Mouse (Mus musculus) left cerebral cortex, postnatal 36 days (tissue): ENCODE data around the gene Mllt1. TPM values are rescaled to one million over a fixed set of nuclear protein-coding genes. Genes with fewer than 3 reads are reported as not detected.
A peak's percentile ranks its signal among the peaks of the same experiment; 100 is the strongest.

Experiments
- DNase-seq, 2 experiments: peaks; one replicate each; pipeline ENCODE4 v3.0.0; 2021 to 2022; ENCODE audit warnings: low spot score in 2 of 2, mixed read lengths in 1 of 2
- intact Hi-C: fragments of 180-260 bp; cut with DNase I; formaldehyde crosslinking; loops from one replicate; pipeline ENCODE4 v1.15.1; 2025
- total RNA-seq, 2 experiments: library from RNA; stranded (reverse); gene quantifications; 2 replicates each; pipeline ENCODE4 v1.2.3; 2021

Mllt1 gene
- total RNA-seq = 10 to 100 TPM; 69.3 to 82.4 TPM

DNA sequence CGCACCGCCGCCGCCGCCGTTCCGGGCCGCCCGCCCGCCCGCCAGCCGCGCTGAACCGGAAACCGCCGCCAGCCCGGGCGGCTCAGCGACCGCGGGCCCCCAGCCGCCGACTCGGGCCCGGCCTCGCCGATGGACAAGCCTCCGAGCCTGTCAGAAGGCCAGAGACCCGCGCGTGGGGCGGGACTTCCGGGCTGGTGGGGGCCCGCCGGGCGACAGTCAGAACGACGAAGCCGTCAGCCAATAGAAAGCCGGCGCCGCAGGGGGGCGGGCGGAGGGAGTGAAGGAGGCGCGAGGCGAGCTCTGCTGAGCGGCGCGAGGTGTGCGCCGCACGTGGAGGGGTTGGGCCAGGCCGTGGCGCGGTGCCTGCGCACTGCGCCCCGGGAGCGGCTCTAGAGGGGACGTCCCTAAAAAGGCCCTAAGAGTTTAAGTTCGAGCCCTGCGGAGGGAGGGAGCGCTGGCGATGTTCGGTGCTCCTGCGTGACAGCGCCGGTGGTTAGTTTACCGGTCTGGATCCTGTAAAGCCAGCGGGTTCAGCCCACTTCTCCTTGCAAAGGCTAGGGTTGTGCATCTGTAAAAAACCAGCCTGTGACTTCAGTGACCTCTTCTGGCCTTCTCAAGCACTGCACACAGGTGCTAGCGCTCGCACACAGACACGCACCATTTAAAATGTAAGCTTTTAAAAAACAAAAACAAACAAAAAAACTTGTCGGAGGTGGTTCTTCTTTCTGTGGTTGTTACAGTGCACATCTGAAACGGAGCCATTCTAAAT, at the start of gene Mllt1:
Mllt1 (minus strand) TSS at position 53 of the 769 bp plus-strand sequence.
- intact Hi-C loops = loop anchor here (5.0 kb wide), 1 partner anchor 38 kb away; no protein-coding TSS in a partner anchor

DNA sequence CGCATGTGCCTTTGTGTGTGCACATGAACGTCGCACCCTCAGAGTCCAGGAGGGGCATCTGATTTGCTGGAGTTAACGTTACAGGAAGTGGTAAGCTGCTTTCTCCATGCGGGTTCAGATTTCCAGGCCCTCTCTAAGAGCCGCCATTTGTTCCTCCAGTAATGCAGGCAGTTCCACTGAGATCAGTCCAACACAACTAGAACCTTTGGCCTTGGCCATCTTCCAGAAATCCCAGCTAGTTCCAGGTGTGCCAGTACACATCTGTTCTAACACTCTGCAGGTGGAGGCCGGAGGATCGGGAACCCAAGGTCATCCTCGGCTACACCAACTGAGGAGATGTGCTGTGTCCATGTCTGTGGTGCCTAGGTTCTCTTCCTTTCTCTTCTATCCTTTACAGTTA, 49.7 kb upstream of the Mllt1 start:
- intact Hi-C loops = loop anchor here (10.0 kb wide), 1 partner anchor 180 kb away; no protein-coding TSS in a partner anchor
- no peak for DNase-seq

More for the DNA sequence above, at the start of gene Mllt1:
- peak; percentile 99 to 100 for DNase-seq

DNA sequence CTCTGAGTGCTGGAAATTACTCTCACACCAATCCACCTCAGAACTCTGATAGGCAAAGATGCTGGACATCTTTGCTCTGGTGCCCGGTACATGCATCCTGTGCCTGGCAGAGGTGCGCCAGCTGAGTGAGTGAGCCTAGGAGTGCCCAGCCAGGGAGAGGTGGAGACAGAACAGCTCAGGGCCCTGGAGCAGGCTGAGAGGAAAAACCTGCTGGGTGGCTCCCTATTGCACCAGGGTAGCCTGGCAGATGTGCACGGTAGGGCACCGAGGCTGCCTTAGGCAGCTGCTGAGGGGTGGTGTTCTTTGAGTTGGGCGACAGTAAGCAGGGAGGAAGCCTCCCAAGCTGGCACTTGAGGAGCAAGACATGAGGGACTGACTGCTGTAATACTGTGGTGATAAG, 46.8 kb upstream of the Mllt1 start, which contains the start of gene Acer1:
Acer1 (minus strand) TSS at position 114 of the 400 bp plus-strand sequence.
- no peak for DNase-seq
- intact Hi-C loops = loop anchor here (10.0 kb wide), 1 partner anchor 177 kb away; no protein-coding TSS in a partner anchor

DNA sequence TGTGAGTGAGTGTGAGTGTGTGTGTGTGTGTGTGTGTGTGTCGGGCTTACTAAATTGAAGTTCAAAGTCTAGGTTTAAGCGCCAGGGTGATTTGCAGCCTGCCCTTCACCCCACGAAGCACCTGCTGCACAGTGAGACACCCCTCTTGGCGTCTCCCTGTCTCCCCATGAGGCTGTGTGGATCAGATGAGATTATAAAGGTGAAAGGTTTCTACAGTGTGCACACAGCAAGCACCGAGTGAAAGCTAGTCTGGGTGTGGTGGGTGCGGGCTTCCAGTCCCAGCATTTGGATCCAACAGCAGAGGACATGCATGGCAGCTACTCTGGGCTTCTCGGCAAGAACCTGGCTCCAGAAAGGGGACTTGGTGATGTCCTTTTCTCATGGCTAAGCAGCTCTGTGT, 45.8 kb upstream of the Mllt1 start:
- intact Hi-C loops = loop anchor here (10.0 kb wide), 1 partner anchor 176 kb away; no protein-coding TSS in a partner anchor
- DNase-seq = no peak

DNA sequence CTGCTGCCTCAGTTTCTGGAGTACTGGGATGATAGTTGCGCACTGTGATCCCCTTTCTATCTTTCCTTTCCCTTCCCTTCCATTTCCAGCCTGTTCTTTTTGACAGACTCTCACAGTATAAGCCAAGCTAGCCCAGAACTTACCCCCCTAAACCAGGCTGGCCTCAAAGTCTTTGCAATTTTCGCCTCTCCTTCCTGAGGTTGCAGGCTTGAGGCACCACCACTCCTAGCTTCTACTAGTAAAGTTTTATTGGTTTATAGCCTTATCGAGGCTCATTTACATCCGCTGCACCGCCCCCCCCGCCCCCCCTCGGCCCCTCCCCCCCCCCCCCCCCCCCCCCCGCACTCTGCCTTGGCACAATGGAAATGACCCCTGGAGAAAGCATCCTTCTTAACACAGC, 44.3 kb upstream of the Mllt1 start:
- intact Hi-C loops = no loop called here
- no peak for DNase-seq

DNA sequence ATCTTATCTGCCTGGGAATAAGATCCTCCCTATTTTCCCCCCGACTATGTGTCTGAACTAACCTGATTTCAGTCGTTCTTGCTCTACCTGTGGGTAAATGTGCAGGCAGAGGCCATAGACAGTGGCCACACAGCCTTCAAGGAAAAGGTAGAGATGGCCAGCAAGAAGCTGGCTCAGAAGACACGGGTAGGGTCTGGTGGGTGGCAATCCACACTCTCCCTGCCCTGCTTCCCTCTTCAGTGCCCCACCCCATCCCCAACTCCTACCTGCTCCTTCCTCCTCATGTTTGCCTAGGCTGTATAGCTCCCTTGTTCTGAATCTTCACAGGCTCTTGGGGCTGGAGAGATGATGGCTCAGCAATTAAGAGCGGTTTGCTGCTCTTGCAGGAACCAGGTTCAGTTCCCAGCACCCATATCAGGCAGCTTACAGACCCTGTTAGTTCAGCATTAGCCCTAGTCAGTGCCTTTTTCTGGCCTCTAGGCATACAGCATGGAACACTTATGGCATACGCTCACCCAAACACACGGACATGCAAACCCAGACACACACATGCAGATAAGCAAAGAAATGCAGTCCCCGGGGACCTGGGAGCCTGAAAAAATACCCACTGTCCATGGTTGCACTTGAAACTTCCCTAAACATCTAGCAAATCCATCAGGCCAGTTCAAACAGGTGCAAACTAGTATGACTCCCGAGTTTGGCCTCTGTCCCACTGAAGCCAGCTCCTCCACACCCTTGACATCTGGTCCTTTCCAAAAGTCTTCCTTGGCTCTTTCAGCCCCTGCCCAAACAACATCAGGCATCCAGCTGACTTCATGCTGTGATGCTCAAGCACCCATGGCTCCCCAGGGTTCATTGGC, 41.5 kb upstream of the Mllt1 start:
- intact Hi-C loops = no loop called here
- DNase-seq = no peak

DNA sequence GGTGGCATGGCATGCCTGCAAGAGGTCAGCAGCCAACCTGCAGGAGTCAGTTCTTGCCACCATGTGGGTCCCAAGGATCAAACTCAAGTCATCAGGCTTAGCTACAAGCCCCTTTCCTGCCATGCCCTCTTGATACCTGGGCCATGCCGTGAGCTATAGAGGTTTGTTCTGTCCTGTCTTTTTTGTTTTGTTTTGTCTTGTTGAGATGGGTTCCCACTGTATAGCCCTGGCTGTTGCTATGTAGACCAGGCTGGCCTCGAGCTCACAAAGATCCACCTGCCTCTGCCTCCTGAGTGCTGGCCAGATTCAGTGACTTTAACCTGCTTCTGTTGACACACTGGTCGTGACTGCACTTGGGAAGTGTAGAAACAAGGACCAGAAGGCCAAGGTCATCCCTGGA, 40.2 kb upstream of the Mllt1 start:
- intact Hi-C loops = no loop called here
- DNase-seq = no peak

DNA sequence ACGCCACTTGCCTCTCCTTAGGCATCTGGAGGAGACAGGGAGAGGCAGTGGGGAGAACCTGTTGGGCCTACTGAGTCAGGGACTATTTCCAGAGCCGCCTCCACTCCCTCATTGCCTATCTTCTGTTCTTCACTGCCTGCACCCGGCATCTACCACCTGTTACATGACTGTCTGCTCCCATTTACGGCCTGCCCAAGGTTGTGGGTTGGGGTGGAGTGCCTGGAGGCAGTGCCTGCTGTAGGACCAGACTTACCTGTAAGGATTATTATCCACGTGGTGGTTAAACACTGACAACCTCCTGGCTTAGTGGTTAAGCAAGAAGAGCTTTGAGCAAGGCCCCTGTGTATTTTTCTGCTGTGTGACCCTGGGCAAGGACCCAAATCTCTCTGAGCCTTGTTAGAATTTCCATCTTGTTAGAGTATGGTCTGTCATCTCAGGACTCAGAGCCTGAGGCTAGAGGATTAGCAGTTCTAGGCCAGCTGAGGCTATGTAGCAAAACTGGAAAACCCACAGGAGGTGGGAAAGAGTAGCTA, 39.6 kb upstream of the Mllt1 start:
- intact Hi-C loops = no loop called here
- no peak for DNase-seq

DNA sequence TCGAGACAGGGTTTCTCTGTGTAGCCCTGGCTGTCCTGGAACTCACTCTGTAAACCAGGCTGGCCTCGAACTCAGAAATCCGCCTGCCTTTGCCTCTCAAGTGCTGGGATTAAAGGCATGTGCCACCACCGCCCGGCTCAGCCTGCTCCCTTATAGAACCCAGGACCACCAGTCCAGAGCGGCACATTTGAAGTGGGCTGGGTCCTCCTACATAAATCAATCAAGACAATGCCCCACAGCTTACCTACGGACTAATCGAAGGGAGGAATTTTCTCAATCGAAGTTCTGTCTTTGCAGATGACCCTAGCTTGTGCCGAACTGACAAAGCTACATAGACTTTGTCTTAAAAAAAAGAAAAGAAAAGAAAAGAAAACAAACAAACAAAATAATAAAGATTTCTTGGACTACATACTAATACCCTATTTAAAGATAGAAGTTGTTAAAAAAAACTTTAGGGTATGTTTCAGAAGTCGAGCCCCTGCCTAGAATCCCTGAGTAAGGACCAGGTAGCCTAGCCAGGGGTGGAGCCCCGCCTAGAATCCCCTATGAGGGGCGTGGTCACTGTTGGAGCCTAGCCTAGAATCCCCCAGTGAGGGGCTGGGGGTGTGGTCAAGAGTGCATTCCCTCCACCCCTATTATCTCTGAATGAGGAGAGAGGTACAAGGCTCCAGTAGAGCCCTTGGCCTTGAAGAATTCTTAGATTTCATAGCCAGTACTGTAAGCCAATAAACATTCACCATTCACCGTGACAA, 38.9 kb upstream of the Mllt1 start:
- intact Hi-C loops = no loop called here
- DNase-seq = no peak

DNA sequence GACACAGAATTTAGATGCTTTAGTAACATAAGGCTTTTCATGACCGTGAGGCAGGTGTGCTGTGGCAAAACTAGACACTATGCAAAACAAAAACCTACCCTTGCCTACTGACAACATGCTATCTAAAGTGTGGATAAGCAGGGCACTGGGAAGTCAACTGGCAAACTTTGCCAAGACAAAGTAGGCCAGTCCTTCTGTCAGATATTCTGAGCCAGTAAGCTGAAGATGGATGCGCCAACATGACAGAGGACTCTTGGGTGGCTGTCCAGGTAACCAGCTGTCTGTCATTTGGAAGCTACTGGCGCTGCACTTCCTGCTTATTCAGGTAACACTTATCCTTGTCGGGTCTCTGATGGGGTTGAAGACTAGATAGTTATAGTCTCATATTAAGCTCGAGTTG, 34.9 kb upstream of the Mllt1 start:
- DNase-seq = no peak
- intact Hi-C loops = no loop called here

DNA sequence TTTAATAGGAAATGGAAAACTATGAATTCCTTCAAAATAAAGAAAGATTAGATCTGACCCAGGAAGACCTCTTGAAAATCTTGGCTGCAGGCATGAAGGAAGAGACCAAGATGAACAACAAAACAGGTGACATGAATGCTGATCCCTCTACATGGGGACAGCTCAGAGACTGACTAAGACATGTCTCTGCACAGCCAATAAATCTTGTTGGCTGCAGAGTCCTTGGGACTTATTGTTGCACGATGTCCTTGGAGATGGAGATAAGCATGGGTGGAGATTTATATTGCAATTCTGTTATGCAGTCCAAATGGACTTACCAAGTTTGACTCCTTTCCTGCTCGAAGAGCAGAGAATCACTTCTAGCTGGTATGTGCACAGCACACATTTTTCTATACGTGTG, 34.1 kb upstream of the Mllt1 start:
- intact Hi-C loops = no loop called here
- DNase-seq = no peak

DNA sequence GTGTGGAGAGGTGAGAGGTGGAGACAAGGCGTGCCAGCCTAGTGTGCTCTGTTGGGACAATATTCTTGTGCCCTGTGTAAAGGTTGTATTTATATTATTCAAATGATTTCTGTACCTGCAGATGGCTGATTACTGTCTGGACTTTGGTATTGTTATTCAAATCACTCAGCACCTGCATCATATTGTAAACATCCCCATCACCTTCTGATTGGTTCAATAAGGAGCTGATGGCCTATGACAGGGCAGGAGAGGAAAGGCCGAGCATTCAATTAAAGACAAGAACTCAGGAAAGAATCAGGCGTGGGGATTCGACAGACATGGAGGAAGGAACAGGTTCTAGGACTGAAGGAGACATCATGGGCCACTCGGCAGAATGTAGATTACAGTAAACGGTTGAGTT, 28.4 kb upstream of the Mllt1 start:
- no peak for DNase-seq
- intact Hi-C loops = no loop called here

DNA sequence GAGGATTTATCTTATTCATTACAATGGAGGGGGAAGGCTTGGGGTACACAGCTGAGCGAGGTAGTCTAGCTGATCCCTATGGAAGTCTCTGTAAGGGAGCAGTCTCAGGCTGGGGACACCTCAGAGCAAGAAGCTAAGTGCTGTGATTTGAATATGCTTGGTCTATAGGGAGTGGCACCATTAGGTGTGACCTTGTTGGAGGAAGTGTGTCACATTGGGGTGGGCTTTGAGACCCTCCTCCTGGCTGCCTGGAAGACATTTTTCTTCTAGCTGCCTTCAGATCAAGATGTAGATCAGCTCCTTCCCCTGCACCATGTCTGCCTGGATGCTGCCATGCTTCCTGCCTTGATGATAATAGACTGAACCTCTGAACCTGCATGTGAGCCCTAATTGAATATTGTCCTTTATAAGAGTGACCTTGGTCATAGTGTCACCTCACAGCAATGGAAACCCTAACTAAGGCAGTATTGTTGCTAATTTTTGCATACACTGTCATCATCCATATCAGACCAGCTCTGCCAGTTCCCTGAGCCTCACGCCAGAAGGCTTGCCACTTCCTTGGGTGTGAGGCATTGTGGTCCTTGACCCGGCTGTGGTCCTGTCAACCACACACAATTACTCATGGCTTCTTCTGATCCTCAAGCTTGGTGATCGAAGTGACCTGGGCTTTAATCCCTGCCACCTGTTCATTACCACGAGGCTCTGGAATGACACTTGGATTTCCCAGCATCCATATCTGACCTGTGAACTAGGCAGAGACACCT, 27.6 kb upstream of the Mllt1 start:
- intact Hi-C loops = no loop called here
- DNase-seq = no peak

DNA sequence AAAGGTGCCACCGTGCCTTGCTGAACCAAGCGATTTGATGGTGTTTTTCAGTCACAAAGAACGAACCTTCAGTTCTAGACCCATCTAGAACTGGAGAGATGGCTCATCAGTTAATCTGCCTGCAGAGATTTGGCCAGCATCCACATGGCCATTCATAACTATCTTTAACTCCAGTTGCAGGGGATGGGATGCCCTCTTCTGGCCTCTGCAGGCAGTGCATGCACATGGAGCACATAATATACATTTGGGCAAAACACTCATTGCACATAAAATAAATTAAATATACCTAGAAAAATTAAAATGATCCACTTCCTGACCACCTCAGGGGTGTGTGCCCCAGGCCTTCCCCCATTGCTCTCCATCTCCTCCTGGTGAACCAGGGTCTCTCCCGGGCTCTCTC, 26.7 kb upstream of the Mllt1 start:
- intact Hi-C loops = no loop called here
- DNase-seq = no peak

DNA sequence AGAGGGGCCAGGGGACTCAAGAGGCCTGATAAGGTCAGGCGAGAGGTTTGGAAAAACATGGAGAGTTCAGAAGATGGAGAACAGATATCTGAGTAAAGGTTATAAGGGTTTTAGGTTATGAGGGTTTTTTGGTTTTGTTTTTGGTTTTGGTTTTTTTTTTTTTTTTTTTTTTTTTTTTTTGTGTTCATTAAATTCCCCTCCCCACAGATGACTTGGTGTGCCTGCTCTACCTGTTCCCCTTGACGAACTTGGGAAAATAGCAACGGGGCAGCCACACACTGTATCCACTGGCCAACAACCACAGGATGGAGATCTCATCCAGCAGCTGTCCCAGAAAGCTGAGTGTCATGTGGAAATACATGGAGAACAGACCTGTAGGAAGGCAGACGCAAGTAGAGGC, 23.5 kb upstream of the Mllt1 start:
- DNase-seq = no peak
- intact Hi-C loops = no loop called here

DNA sequence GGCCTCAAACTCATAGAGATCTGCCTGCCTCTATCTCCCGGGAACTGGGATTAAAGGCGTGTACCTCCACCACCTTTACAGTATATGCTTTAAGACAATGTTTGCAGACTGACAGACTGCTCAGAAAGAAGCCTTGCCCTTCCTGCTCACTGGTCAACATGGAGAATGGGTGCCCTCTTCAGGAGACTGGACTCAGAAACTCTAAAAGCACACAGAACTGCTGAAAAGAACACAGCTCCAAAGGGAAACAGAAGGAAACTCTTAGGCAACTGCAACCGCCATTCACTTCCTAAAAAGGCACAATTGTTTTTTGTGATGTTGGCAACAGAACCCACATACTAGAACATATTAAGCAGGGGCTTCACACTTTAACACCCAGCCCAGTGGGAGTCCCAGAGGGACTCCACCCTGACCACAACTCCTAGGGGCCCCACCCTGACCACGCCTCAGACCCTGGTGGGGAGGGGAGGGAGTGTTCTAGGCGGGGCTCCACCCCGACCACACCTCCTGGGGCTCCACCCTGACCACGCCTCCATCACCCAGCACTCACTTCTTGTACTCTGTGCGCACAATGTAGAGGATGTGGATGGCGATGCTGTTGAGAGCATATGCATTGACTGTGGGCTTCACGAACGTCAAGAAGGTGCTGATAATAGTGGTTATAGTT, 22.7 kb upstream of the Mllt1 start:
- no peak for DNase-seq
- intact Hi-C loops = no loop called here

DNA sequence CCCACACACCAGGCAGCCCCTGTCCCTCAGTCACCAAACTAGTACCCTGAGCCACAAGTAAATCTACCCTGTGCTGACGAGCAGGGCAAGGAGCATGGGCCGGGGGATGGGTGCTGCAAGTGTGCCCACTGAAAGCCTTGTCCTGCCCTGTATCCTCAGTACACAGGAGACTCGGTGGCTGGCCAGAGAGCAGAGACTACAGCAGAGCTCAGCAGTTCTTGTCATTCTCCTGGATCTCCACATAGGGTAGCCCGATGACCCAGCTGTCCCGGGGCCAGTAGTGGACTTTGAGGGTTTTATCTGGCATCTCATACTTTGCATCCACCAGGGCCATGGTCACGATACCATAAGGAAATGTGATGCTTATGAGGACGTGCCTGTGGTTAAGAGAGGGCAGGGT, 19.7 kb upstream of the Mllt1 start:
- intact Hi-C loops = no loop called here
- no peak for DNase-seq

DNA sequence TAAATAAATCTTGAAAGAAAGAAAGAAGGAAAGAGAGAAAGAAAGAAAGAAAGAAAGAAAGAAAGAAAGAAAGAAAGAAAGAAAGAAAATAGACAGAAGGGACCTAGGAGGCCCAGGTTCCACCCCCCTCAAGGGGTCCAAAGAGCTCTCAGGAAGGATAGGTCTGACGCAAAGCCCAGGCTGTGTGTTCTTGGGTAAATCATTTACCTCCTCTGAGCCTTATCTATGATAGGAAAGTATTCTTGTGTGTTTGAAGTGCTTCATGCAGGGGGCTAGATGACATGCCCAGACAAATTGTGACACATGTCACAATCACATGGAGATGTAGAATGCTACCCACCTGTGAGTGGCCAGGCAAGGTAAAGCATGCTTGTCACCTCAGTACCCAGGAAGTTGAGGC, 17.4 kb upstream of the Mllt1 start:
- DNase-seq = no peak
- intact Hi-C loops = no loop called here

DNA sequence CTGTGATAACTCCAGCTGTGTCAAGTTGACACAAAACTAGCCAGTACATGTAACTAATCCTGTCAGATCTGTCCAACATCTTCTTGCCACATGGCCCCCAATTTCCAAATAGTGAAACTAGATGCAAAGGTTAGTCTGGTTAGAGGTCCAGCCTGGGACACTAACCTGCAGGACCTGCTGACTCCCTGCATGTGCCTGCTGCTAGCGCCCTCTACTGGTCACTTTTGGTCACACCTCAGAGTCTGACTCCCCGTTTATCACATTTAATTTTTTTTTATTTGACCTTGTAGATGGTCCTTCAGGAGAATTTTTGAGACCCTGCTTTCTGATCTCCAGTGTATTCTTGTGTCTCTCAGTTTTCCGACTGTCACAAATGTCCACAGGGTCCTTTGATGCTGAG, 15.7 kb upstream of the Mllt1 start:
- intact Hi-C loops = no loop called here
- no peak for DNase-seq
